Mouse (Mus musculus) cerebellum, postnatal 4 days (tissue): Measurements from ENCODE around the gene Olfr855.

ENCODE experiments used
- DNase-seq, 2 experiments: peaks; one replicate each; pipeline ENCODE4 v3.0.0; 2022; ENCODE audit warnings: low spot score in 2 of 2, mixed read lengths in 1 of 2

Gene Olfr855

DNA sequence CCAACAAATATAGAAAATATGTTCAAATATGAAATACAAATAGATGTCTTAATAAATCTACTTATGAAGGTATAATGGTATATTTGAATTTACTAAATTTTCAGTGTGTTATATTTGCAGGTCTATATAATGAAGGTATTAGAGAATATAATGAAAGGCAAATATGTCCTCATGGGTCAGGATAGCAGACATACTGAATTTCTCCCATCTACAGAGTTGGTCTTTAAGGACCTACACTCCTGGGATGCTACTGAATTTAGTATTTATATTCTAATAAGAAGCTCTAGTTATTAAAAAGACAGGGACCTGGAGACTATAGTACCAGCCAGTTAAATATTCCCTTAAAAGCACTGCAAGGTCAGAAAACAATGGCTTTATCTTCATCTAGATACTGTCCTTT is at the start of gene Olfr855:
Gene Olfr855 (plus strand): TSS at position 301 of the 400 bp plus-strand sequence.
- DNase-seq, result no peak

DNA sequence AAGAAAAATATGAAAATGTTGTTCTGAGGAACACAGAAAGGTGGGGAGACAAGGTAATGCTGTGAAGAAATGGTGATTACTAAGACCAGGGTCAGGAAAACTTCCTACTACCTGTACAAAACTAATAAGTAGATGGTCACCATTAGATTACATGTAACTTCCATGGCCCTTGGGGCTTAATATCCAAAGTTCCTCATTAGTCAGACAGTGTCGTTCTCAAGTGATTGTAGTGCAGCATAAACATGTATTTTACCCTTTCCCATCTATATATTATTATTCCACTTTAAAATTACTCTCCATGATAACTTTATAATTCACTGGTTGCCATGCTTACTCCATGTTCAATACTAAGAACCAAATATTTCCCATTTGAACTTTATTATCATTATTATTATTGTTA is 41.4 kb upstream of the Olfr855 start, which contains the start of gene Olfr853:
Gene Olfr853 (minus strand): TSS at position 101 of the 400 bp plus-strand sequence.
- no peak for DNase-seq

DNA sequence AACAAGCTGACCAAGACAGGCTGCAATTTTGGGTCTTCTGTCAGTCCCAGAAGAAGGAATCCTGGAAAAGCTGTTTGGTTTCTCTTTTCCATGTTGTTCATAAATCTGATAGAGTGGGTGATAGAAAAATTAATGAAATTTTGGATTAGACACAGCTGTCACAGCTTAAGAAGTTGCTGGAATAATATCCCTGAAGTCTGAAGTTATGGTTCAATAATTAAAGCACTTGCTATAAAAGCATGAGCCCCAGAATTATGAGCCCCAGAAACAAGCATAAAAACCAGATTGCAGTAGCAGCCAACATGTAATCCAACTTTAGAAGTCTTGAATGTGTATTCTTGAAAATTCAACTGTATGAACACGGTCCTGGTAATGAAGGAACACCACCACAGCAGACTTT is 15.1 kb upstream of the Olfr855 start, which contains the start of gene Olfr854:
Gene Olfr854 (minus strand): TSS at position 101 of the 400 bp plus-strand sequence.
- DNase-seq, result no peak

DNA sequence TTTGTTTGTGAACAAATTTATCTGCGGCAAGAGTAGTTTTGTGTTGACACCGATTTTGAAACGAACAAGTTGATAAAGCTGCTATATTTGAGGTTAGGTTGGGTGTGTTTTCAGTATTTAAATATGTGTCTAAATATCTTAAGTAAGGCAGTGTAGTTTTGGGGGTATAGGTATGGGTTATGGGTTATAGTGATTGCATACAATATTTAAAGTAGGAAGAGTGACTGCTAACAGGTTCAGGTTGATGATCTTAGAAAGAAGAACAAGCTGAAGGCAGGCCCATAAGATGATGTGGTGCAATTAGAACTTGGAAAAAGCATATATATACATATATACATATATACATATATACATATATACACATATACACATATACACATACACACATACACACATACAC is 38.9 kb downstream of the Olfr855 start:
- no peak for DNase-seq

DNA sequence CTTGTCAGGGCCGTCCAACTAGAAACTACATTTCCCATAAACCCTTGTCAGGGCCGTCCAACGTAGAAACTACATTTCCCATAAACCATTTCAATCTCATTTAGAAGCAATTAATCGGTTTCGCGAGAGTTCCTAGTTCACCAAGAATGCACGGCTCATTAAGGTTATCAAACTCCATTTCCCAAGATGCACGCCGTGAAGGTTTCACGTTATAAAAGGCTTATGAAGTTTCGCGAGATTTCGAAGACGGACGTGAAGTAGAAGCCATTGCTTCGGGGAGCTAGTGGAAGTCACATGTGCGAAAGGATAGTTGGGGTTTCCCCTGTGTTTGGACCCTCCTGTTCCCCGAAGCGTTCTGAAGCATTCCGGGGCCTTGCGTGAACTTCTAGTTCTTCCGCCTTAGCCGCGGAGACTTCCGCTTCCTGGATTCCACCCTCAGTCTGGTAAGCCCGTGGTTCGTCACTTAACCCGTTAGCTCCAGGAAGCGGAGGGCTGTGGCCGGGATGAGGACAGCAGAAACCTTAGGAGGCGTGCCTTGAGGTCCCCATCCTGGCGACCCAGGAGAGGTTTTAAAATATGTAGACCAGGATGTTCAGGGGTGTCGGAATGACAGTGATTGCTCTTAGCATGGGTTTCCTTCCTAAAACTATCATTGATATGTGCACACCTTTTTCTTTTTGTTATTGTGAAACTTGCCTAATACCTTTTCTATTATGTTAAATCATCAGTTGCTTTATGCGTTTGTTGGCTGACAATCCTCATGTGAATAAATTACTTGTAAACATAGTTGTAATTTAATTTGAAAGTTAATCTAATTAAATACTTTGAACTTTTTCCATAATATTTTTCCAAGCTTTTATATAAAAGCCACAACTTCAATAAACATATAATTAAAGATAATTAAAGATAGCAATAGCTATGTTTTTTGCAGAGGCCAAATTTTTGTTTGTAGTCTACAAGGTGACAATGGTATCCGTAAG is 39.7 kb downstream of the Olfr855 start, which contains the start of gene Zfp317:
Gene Zfp317 (plus strand): TSS at position 260 of the 980 bp plus-strand sequence.
- peak; percentile 62 to 78 for DNase-seq

DNA sequence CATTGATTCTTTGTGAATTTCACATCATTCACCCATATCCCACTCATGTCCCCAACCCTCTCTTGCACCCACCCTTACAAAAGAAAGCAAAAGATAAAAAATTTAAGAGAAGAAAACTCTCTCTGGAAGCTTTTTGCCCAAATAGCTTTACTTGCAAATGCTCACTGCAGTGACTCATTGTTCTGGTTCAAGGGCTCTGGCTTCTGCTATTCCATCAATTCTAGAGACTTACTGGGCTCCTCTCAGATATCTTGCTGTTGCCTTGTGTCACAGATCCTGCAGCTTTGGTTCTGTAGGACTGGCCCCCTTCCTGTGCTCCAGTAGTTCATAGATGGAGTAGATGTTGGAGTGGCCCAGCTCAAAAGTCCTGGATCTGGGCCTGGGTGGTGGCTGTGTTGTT is 47.2 kb downstream of the Olfr855 start:
- DNase-seq, result no peak
